Comparison of ENCODE assay signal across 9 mouse cellular contexts in the genomic region with DNA sequence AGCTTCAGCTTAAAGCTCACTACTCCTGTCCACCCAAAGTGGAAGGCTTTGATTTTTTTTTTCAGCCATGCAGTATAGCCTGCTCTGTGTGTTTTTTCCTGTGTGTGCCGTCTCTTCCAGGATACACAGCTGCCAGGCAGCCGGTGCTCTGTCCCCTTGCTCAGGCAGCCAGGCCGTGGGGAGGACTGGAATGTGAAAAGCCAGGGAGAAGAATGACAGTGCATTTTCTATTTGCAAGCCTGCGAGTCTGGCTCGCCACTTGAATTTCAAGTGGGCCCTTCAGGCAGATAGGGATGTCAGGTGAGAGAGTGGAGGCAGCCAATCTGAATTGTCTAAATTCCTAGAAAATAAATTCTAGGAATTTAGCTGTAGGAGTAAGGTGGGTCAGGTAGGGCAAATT. TPM values are rescaled to one million over a fixed set of nuclear protein-coding genes. Genes with fewer than 3 reads are reported as not detected.
A peak's percentile ranks its signal among the peaks of the same experiment; 100 is the strongest.
DNase-seq lines count a peak whose midpoint lies in the region; ATAC-seq and TF ChIP-seq lines count a peak whose summit lies in the region.
"Had no signal": no experiment of that assay in that cellular context is flagged by ENCODE, and none has a peak within 500 bp of the region (broad histone marks: within the 10 kb centered on the region; RNA-seq: fewer than 3 reads in every experiment).

No protein-coding gene starts in this region.

- H3K4me3 ChIP-seq in gastrocnemius, adult 2 months, result 0 out of 2 replicates have a peak overlapping the region, but pooled peaks have one; percentile 2
- no peak overlapping the region for H3K4me3 ChIP-seq in hindbrain, embryonic 16.5 days (ENCODE audit: low read length)
- no peak overlapping the region for H3K4me3 ChIP-seq in myocyte
- H3K4me3 ChIP-seq in liver, embryonic 11.5 days (ENCODE audit: low read depth, low read length), result no peak overlapping the region

- peak; percentile 69; the same call in 1 of the 2 replicates for ATAC-seq in hindbrain, embryonic 16.5 days
- ATAC-seq in megakaryocyte, adult 5-6 weeks (ENCODE audit: poor library complexity, severe bottlenecking), result no peak
- ATAC-seq in megakaryocyte-erythroid progenitor cell, adult 5-6 weeks (replicated peaks; ENCODE audit: low FRiP score, low TSS enrichment, poor library complexity, severe bottlenecking), result no peak
- no peak for ATAC-seq in liver, embryonic 11.5 days (replicated peaks; ENCODE audit: low FRiP score)

- DNase-seq in left cerebral cortex, postnatal 14 days (ENCODE audit: low spot score in 2 of 2), result peak; percentile 6 to 14
- no peak for DNase-seq in left cerebral cortex, adult 11 months (ENCODE audit: low spot score)
- peak; percentile 64 for DNase-seq in gastrocnemius, adult 2 months
- no peak for DNase-seq in liver, embryonic 11.5 days (ENCODE audit: low spot score)

- 8% methylated on average over 5 of the region's 5 CpGs for WGBS in hindbrain, embryonic 16.5 days
- WGBS in liver, embryonic 11.5 days, result 39% methylated on average over 5 of the region's 5 CpGs

- no peaks in the 10 kb centered on the region for H3K79me2 ChIP-seq in myocyte (ENCODE audit: control insufficient read depth, insufficient read depth)

- H3K9ac ChIP-seq in hindbrain, embryonic 16.5 days (ENCODE audit: low read depth, low read length), result no peak overlapping the region
- no peak overlapping the region for H3K9ac ChIP-seq in liver, embryonic 11.5 days (ENCODE audit: low read depth, low read length)

- no peaks in the 10 kb centered on the region for H3K36me3 ChIP-seq in hindbrain, embryonic 16.5 days (ENCODE audit: control insufficient read depth, insufficient read depth, low read length)
- H3K36me3 ChIP-seq in myocyte (ENCODE audit: control insufficient read depth, insufficient read depth), result no peaks in the 10 kb centered on the region
- no peaks in the 10 kb centered on the region for H3K36me3 ChIP-seq in liver, embryonic 11.5 days (ENCODE audit: control insufficient read depth, insufficient read depth, low read length)

- no peak overlapping the region for H3K4me2 ChIP-seq in hindbrain, embryonic 16.5 days (ENCODE audit: low read length)
- H3K4me2 ChIP-seq in myocyte (ENCODE audit: low read depth), result no peak overlapping the region
- H3K4me2 ChIP-seq in liver, embryonic 11.5 days, result no peak overlapping the region

- H3ac ChIP-seq in myocyte (ENCODE audit: control insufficient read depth, insufficient read length), result no peak overlapping the region

- H3K27me3 ChIP-seq in hindbrain, embryonic 16.5 days (replicated peaks; ENCODE audit: control insufficient read depth, insufficient read depth, low read length), result no peaks in the 10 kb centered on the region
- H3K27me3 ChIP-seq in myocyte (ENCODE audit: control insufficient read depth, insufficient read depth, insufficient read length), result no peaks in the 10 kb centered on the region
- H3K27me3 ChIP-seq in liver, embryonic 11.5 days (replicated peaks; ENCODE audit: control insufficient read depth, insufficient read depth, low read length), result no peaks in the 10 kb centered on the region

- TF ChIP-seq POLR2A in myocyte (IDR thresholded peaks at IDR 0.05; ENCODE audit: insufficient read length, low read depth), result no peak

- intact Hi-C loops in left cerebral cortex, postnatal 14 days (cut with DNase I), result no loop called here
- intact Hi-C loops in gastrocnemius, adult 2 months (cut with DNase I), result loop anchor here (5.0 kb wide), 1 partner anchor 35 kb away; no protein-coding TSS in a partner anchor

- no peaks in the 10 kb centered on the region for H3K9me3 ChIP-seq in hindbrain, embryonic 16.5 days (ENCODE audit: control insufficient read depth, low read length)
- H3K9me3 ChIP-seq in liver, embryonic 11.5 days (ENCODE audit: control insufficient read depth, low read length), result no peaks in the 10 kb centered on the region

- H3K4me1 ChIP-seq in hindbrain, embryonic 16.5 days (ENCODE audit: control insufficient read depth, insufficient read depth, low read depth, low read length), result peaks cover 8% of the 10 kb centered on the region
- H3K4me1 ChIP-seq in liver, embryonic 11.5 days (replicated peaks; ENCODE audit: control insufficient read depth, insufficient read depth, low read length), result peaks cover 4% of the 10 kb centered on the region

- peak overlapping the region; percentile 84 for H3K27ac ChIP-seq in gastrocnemius, adult 2 months
- H3K27ac ChIP-seq in hindbrain, embryonic 16.5 days (ENCODE audit: low read depth, low read length), result no peak overlapping the region
- H3K27ac ChIP-seq in liver, embryonic 11.5 days (ENCODE audit: low read depth, low read length), result no peak overlapping the region

- TF ChIP-seq CTCF in gastrocnemius, adult 2 months (IDR thresholded peaks at IDR 0.05), result no peak

TF ChIP-seq in myocyte, 11 proteins besides CTCF, POLR2A, EP300 and RAD21:
- no peak for TF ChIP-seq TCF12 (IDR thresholded peaks at IDR 0.05; ENCODE audit: insufficient read depth, poor library complexity, severe bottlenecking)
- peak in 2 of 3 experiments; percentile 22 to 66 for TF ChIP-seq MYOD1 (IDR thresholded peaks at IDR 0.05; ENCODE audit: control insufficient read depth in 1 of 3, insufficient read length in 2 of 3, low read depth in 2 of 3)
- TF ChIP-seq SRF (IDR thresholded peaks at IDR 0.05; ENCODE audit: control insufficient read depth, insufficient read length, low read depth), result no peak
- no peak for TF ChIP-seq TCF3 (IDR thresholded peaks at IDR 0.05; ENCODE audit: insufficient read length, low read depth)
- TF ChIP-seq MAX (IDR thresholded peaks at IDR 0.05; ENCODE audit: low read depth), result no peak
- TF ChIP-seq USF1 (IDR thresholded peaks at IDR 0.05; ENCODE audit: low read depth), result no peak
- TF ChIP-seq REST (IDR thresholded peaks at IDR 0.05; ENCODE audit: insufficient read depth, insufficient read length), result no peak
- peak; percentile 25 to 85 (median 79) for TF ChIP-seq MYOG (IDR thresholded peaks at IDR 0.05; ENCODE audit: control insufficient read depth in 1 of 3, insufficient read depth in 1 of 3, insufficient read length in 2 of 3, low read depth in 2 of 3)
- no peak for TF ChIP-seq POLR2AphosphoS2 (IDR thresholded peaks at IDR 0.05; ENCODE audit: insufficient read length, low read depth)
TF ChIP-seq in myocyte: peak in this region for 2.

RNA-seq across cellular contexts. Expression of gene Ahnak, which starts 38.7 kb away (rescaled TPM):
- total RNA-seq in left cerebral cortex, postnatal 14 days (2021), result 10 to 100 TPM; 15.7 to 23.9 TPM
- total RNA-seq in gastrocnemius, adult 2 months (2021), result 100 to 1,000 TPM; 212 to 217 TPM
- polyA plus RNA-seq in hindbrain, embryonic 16.5 days (2015; fragmentation: Nextera tagmentation; extraction: Ambion mirVana), result 3.5 and 4.8 TPM in 2 replicates
- polyA plus RNA-seq in myocyte (2012; fragmentation: generic; extraction: Trizol), result 93.3 TPM
- 372 and 397 TPM in 2 replicates for total RNA-seq in megakaryocyte, adult 5-6 weeks (2015)
- 659 and 727 TPM in 2 replicates for total RNA-seq in megakaryocyte, adult 5-6 weeks (2017)
- 1.5 and 9.4 TPM in 2 replicates for total RNA-seq in megakaryocyte-erythroid progenitor cell, adult 5-6 weeks (2014; fragmentation: Nextera tagmentation)
- 7.2 and 24.7 TPM in 2 replicates for total RNA-seq in megakaryocyte-erythroid progenitor cell, adult 5-6 weeks (2017)
- 2.6 and 3.7 TPM in 2 replicates for polyA plus RNA-seq in liver, embryonic 11.5 days (2014; fragmentation: Nextera tagmentation; extraction: Ambion mirVana)

RNA-seq across cellular contexts. Expression of gene Scgb1a1, which starts 60.0 kb away (rescaled TPM):
- not detected for total RNA-seq in left cerebral cortex, postnatal 14 days (2021)
- total RNA-seq in gastrocnemius, adult 2 months (2021), result not detected
- not detected in 2 replicates for polyA plus RNA-seq in hindbrain, embryonic 16.5 days (2015; fragmentation: Nextera tagmentation; extraction: Ambion mirVana)
- polyA plus RNA-seq in myocyte (2012; fragmentation: generic; extraction: Trizol), result not detected
- total RNA-seq in megakaryocyte, adult 5-6 weeks (2015), result 0.82 and 1.5 TPM in 2 replicates
- total RNA-seq in megakaryocyte, adult 5-6 weeks (2017), result 1.6 TPM in 1 of 2 replicates, not detected in the other
- total RNA-seq in megakaryocyte-erythroid progenitor cell, adult 5-6 weeks (2014; fragmentation: Nextera tagmentation), result not detected in 2 replicates
- not detected in 2 replicates for total RNA-seq in megakaryocyte-erythroid progenitor cell, adult 5-6 weeks (2017)
- not detected in 2 replicates for polyA plus RNA-seq in liver, embryonic 11.5 days (2014; fragmentation: Nextera tagmentation; extraction: Ambion mirVana)
- polyA plus RNA-seq: neural tube, embryonic 11.5 days had no signal

Comparison
In these comparisons a context has a peak if more than half of its experiments do, and no peak if none do; other contexts are left out.
1. DNase-seq: peak in left cerebral cortex, postnatal 14 days (2 of 2) and gastrocnemius, adult 2 months (single experiment); none in left cerebral cortex, adult 11 months (single experiment) and liver, embryonic 11.5 days (single experiment).
2. RNA of gene Ahnak, which starts 38.7 kb away (total RNA-seq): 372 to 727 TPM in megakaryocyte, adult 5-6 weeks and 212 to 217 TPM in gastrocnemius, adult 2 months; 1.5 to 24.7 TPM in megakaryocyte-erythroid progenitor cell, adult 5-6 weeks and 15.7 to 23.9 TPM in left cerebral cortex, postnatal 14 days; every median in the first group is over 4 times any median in the second.